Mouse (Mus musculus) neural tube, embryonic 15.5 days (tissue): ENCODE measurements around the gene Gm20503. TPM values are rescaled to one million over a fixed set of nuclear protein-coding genes. Genes with fewer than 3 reads are reported as not detected.
A peak's percentile ranks its signal among the peaks of the same experiment; 100 is the strongest.

Experiments used
- ATAC-seq: fragments of 200-750 bp; cut with Nextera tagmentation; 2 replicates; pipeline ENCODE4 v1.8.0; 2017; ENCODE audit warnings: mild to moderate bottlenecking, moderate TSS enrichment, moderate library complexity; ENCODE audit not compliant: low FRiP score
- H3K27ac ChIP-seq: fragments of 300-500 bp; sonication (generic); replicated peaks from 2 replicates; pipeline ENCODE4 v1.5.1; 2015; ENCODE audit warnings: mild to moderate bottlenecking, inconsistent platforms
- H3K27me3 ChIP-seq: fragments of 300-500 bp; sonication (generic); replicated peaks from 2 replicates; pipeline ENCODE4 v1.6.1; 2015; ENCODE audit warnings: inconsistent platforms
- H3K36me3 ChIP-seq: fragments of 300-500 bp; sonication (generic); 2 replicates; pipeline ENCODE4 v1.6.1; 2015; ENCODE audit warnings: inconsistent platforms
- H3K4me1 ChIP-seq: fragments of 300-500 bp; sonication (generic); 2 replicates; pipeline ENCODE4 v1.6.1; 2015; ENCODE audit warnings: inconsistent platforms
- H3K4me2 ChIP-seq: fragments of 300-500 bp; sonication (generic); 2 replicates; pipeline ENCODE4 v1.6.1; 2015; ENCODE audit warnings: inconsistent platforms, mild to moderate bottlenecking, moderate library complexity
- H3K4me3 ChIP-seq: fragments of 300-500 bp; sonication (generic); replicated peaks from 2 replicates; pipeline ENCODE4 v1.5.1; 2015; ENCODE audit warnings: mild to moderate bottlenecking, inconsistent platforms
- H3K9ac ChIP-seq: fragments of 300-500 bp; sonication (generic); replicated peaks from 2 replicates; pipeline ENCODE4 v1.6.1; 2015; ENCODE audit warnings: mild to moderate bottlenecking, inconsistent platforms
- H3K9me3 ChIP-seq: fragments of 300-500 bp; sonication (generic); replicated peaks from 2 replicates; pipeline ENCODE4 v1.6.1; 2016; ENCODE audit warnings: inconsistent platforms
- WGBS: fragments of 180-500 bp; shearing (Covaris S2); methylation state at CpG from one replicate; pipeline ENCODE4 v1.1.7; 2015; ENCODE audit warnings: mixed read lengths; 5-methylcytosine and 5-hydroxymethylcytosine counted together
- polyA plus RNA-seq: library from polyadenylated mRNA; unstranded; fragments of >200 nt; fragmentation: Nextera tagmentation; extraction: Ambion mirVana; gene quantifications from 2 replicates; pipeline ENCODE4 v1.2.1, GENCODE M21; 2015

The Gm20503 gene
- polyA plus RNA-seq, 1 experiment from 2014 or later, result 8.2 TPM

GRCm38 (mm10) chr4:59009186-59009585 is 6.2 kb downstream of the Gm20503 start:
- Histone ChIP-seq H3K4me3 (no peak overlapping the region), H3K9me3 (no peaks in the 10 kb centered on the region), H3K4me1 (peaks cover 24% of the 10 kb centered on the region), H3K4me2 (no peak overlapping the region), H3K27ac (no peak overlapping the region), H3K9ac (no peak overlapping the region), H3K27me3 (no peaks in the 10 kb centered on the region), H3K36me3 (no peaks in the 10 kb centered on the region)
- ATAC-seq, result no peak
- 95% methylated on average over 7 of the region's 7 CpGs for WGBS

- peaks cover 19% of the 10 kb centered on the region for H3K4me1 ChIP-seq
- no peak for ATAC-seq
- no peak overlapping the region for H3K4me3 ChIP-seq
- WGBS, result 84% methylated on average over 4 of the region's 4 CpGs
- no peaks in the 10 kb centered on the region for H3K27me3 ChIP-seq
- H3K9me3 ChIP-seq, result no peaks in the 10 kb centered on the region
- H3K27ac ChIP-seq, result no peak overlapping the region
- H3K9ac ChIP-seq, result no peak overlapping the region
- no peaks in the 10 kb centered on the region for H3K36me3 ChIP-seq
- H3K4me2 ChIP-seq, result no peak overlapping the region
Observed at GRCm38 (mm10) chr4:59009696-59010095, 6.7 kb downstream of the Gm20503 start.

- Histone ChIP-seq H3K36me3 (0 out of 2 replicates have a peak, but pooled peaks cover 2% of the 10 kb centered on the region), H3K4me3 (no peak overlapping the region), H3K4me2 (no peak overlapping the region), H3K9ac (no peak overlapping the region), H3K4me1 (peaks cover 6% of the 10 kb centered on the region; the same call in 1 of the 2 replicates), H3K27me3 (no peaks in the 10 kb centered on the region), H3K9me3 (no peaks in the 10 kb centered on the region), H3K27ac (no peak overlapping the region)
- ATAC-seq, result no peak
- 81% methylated on average over 3 of the region's 3 CpGs for WGBS
Observed at GRCm38 (mm10) chr4:59011446-59011845, 8.4 kb downstream of the Gm20503 start.

GRCm38 (mm10) chr4:59015181-59015580 is 12.2 kb downstream of the Gm20503 start:
- Histone ChIP-seq H3K9me3 (no peaks in the 10 kb centered on the region), H3K9ac (no peak overlapping the region), H3K4me2 (no peak overlapping the region), H3K36me3 (peaks cover 26% of the 10 kb centered on the region), H3K4me3 (no peak overlapping the region), H3K27me3 (no peaks in the 10 kb centered on the region), H3K27ac (no peak overlapping the region), H3K4me1 (0 out of 2 replicates have a peak, but pooled peaks cover 4% of the 10 kb centered on the region)
- no peak for ATAC-seq
- WGBS, result 92% methylated on average over 3 of the region's 3 CpGs

GRCm38 (mm10) chr4:59016922-59017321 is 13.9 kb downstream of the Gm20503 start:
- Histone ChIP-seq H3K27ac (no peak overlapping the region), H3K4me1 (no peaks in the 10 kb centered on the region), H3K36me3 (peaks cover 36% of the 10 kb centered on the region), H3K4me2 (no peak overlapping the region), H3K27me3 (no peaks in the 10 kb centered on the region), H3K9me3 (no peaks in the 10 kb centered on the region), H3K9ac (no peak overlapping the region), H3K4me3 (no peak overlapping the region)
- 95% methylated on average over 2 of the region's 2 CpGs for WGBS
- no peak for ATAC-seq

- Histone ChIP-seq H3K27me3 (no peaks in the 10 kb centered on the region), H3K4me2 (peak overlapping the region; percentile 66), H3K27ac (peak overlapping the region; percentile 93), H3K4me1 (peaks cover 17% of the 10 kb centered on the region), H3K9me3 (no peaks in the 10 kb centered on the region), H3K36me3 (peaks cover 10% of the 10 kb centered on the region; the same call in 1 of the 2 replicates), H3K9ac (no peak overlapping the region), H3K4me3 (peak overlapping the region; percentile 66)
- WGBS, result 76% methylated on average over 10 of the region's 10 CpGs
- ATAC-seq, result no peak
Observed at GRCm38 (mm10) chr4:59034325-59034917, 31.4 kb downstream of the Gm20503 start.

- Histone ChIP-seq H3K9me3 (no peaks in the 10 kb centered on the region), H3K4me1 (peaks cover 17% of the 10 kb centered on the region), H3K4me2 (peak within 1 kb of the TSS; percentile 66), H3K27me3 (no peaks in the 10 kb centered on the region), H3K4me3 (peak within 1 kb of the TSS; percentile 66), H3K27ac (peak within 1 kb of the TSS; percentile 93), H3K36me3 (peaks cover 15% of the 10 kb centered on the region), H3K9ac (peak within 1 kb of the TSS; percentile 83)
- peak; percentile 92 for ATAC-seq
- 11% methylated on average over 76 of the region's 76 CpGs for WGBS
Observed at GRCm38 (mm10) chr4:59034918-59035785, 32.1 kb downstream of the Gm20503 start, which contains the start of gene Gng10. Gene Gng10, plus strand, starts transcription at chr4:59035088.

GRCm38 (mm10) chr4:59035786-59036350 is 32.9 kb downstream of the Gm20503 start:
- Histone ChIP-seq H3K27me3 (no peaks in the 10 kb centered on the region), H3K27ac (peak overlapping the region; percentile 93), H3K4me2 (peak overlapping the region; percentile 66), H3K36me3 (peaks cover 18% of the 10 kb centered on the region), H3K9me3 (no peaks in the 10 kb centered on the region), H3K4me1 (peaks cover 17% of the 10 kb centered on the region), H3K4me3 (peak overlapping the region; percentile 66), H3K9ac (peak overlapping the region; percentile 83)
- ATAC-seq, result peak; percentile 49
- 56% methylated on average over 18 of the region's 18 CpGs for WGBS

- Histone ChIP-seq H3K4me1 (peaks cover 17% of the 10 kb centered on the region), H3K4me3 (0 out of 2 replicates have a peak overlapping the region, but pooled peaks have one; percentile 66), H3K4me2 (peak overlapping the region; percentile 66), H3K27me3 (no peaks in the 10 kb centered on the region), H3K9ac (no peak overlapping the region), H3K9me3 (no peaks in the 10 kb centered on the region), H3K27ac (no peak overlapping the region), H3K36me3 (peaks cover 20% of the 10 kb centered on the region)
- ATAC-seq, result no peak
- WGBS, result 55% methylated on average over 13 of the region's 13 CpGs
Observed at GRCm38 (mm10) chr4:59036490-59037127, 33.6 kb downstream of the Gm20503 start.

- H3K27ac ChIP-seq, result no peak overlapping the region
- H3K4me1 ChIP-seq, result peaks cover 17% of the 10 kb centered on the region
- no peak overlapping the region for H3K4me2 ChIP-seq
- no peak overlapping the region for H3K9ac ChIP-seq
- H3K27me3 ChIP-seq, result no peaks in the 10 kb centered on the region
- ATAC-seq, result no peak
- 95% methylated on average over 3 of the region's 3 CpGs for WGBS
- H3K4me3 ChIP-seq, result no peak overlapping the region
- peaks cover 26% of the 10 kb centered on the region for H3K36me3 ChIP-seq
- H3K9me3 ChIP-seq, result no peaks in the 10 kb centered on the region
Observed at GRCm38 (mm10) chr4:59037525-59037924, 34.5 kb downstream of the Gm20503 start.
